ENCODE assay signal across 21 mouse cellular contexts in genomic region chr2:114879784-114880183, GRCm38 (mm10).
A peak's percentile ranks its signal among the peaks of the same experiment; 100 is the strongest.
DNase-seq lines count a peak whose midpoint lies in the region; ATAC-seq and TF ChIP-seq lines count a peak whose summit lies in the region.
"Had no signal": no experiment of that assay in that cellular context is flagged by ENCODE, and none has a peak within 500 bp of the region (broad histone marks: within the 10 kb centered on the region; RNA-seq: fewer than 3 reads in every experiment).

No protein-coding gene starts in this region.

- no peak for DNase-seq in forebrain, embryonic 10.5 days (ENCODE audit: extremely low spot score, low spot score)
- peak; percentile 42 for DNase-seq in hindbrain, postnatal 0 days (ENCODE audit: low spot score)
- peak; percentile 19 for DNase-seq in midbrain, embryonic 14.5 days
- DNase-seq in midbrain, embryonic 11.5 days (ENCODE audit: low spot score, missing footprints) = no peak
- peak; percentile 69 for DNase-seq in retina, embryonic 14.5 days (ENCODE audit: low spot score)
- DNase-seq: adrenal gland, postnatal 14 days; cerebellum, adult 18-20 months; cerebellum, adult 9-11 months; cerebellum, postnatal 36 days; gastrocnemius, postnatal 10 days; heart, adult 18-20 months; heart, postnatal 10 days; heart, postnatal 4 days had no signal

- H3K9me3 ChIP-seq in forebrain, embryonic 13.5 days (replicated peaks) = no peaks in the 10 kb centered on the region
- H3K9me3 ChIP-seq in forebrain, embryonic 10.5 days = no peaks in the 10 kb centered on the region
- no peaks in the 10 kb centered on the region for H3K9me3 ChIP-seq in hindbrain, postnatal 0 days (ENCODE audit: low read length)
- H3K9me3 ChIP-seq in hindbrain, embryonic 12.5 days (replicated peaks) = no peaks in the 10 kb centered on the region
- H3K9me3 ChIP-seq in midbrain, embryonic 14.5 days (ENCODE audit: control insufficient read depth, low read length) = no peaks in the 10 kb centered on the region
- no peaks in the 10 kb centered on the region for H3K9me3 ChIP-seq in midbrain, embryonic 11.5 days (ENCODE audit: control insufficient read depth, low read length)
- H3K9me3 ChIP-seq: embryonic facial prominence, embryonic 15.5 days; heart, embryonic 10.5 days had no signal

- H3K9ac ChIP-seq in forebrain, embryonic 13.5 days = no peak overlapping the region
- H3K9ac ChIP-seq in hindbrain, postnatal 0 days (replicated peaks; ENCODE audit: low read length) = no peak overlapping the region
- no peak overlapping the region for H3K9ac ChIP-seq in hindbrain, embryonic 12.5 days
- H3K9ac ChIP-seq in midbrain, embryonic 14.5 days (replicated peaks; ENCODE audit: low read length) = no peak overlapping the region
- H3K9ac ChIP-seq in midbrain, embryonic 11.5 days (ENCODE audit: low read length) = no peak overlapping the region
- H3K9ac ChIP-seq: embryonic facial prominence, embryonic 15.5 days; hindbrain, embryonic 14.5 days had no signal

- H3K27ac ChIP-seq in forebrain, embryonic 13.5 days = no peak overlapping the region
- no peak overlapping the region for H3K27ac ChIP-seq in forebrain, embryonic 10.5 days
- no peak overlapping the region for H3K27ac ChIP-seq in hindbrain, postnatal 0 days
- no peak overlapping the region for H3K27ac ChIP-seq in hindbrain, embryonic 12.5 days
- no peak overlapping the region for H3K27ac ChIP-seq in midbrain, embryonic 14.5 days (replicated peaks; ENCODE audit: low read depth, low read length)
- no peak overlapping the region for H3K27ac ChIP-seq in midbrain, embryonic 11.5 days (ENCODE audit: low read depth, low read length)
- H3K27ac ChIP-seq: embryonic facial prominence, embryonic 15.5 days; heart, embryonic 10.5 days; hindbrain, embryonic 14.5 days had no signal

- no peaks in the 10 kb centered on the region for H3K27me3 ChIP-seq in forebrain, embryonic 13.5 days
- H3K27me3 ChIP-seq in forebrain, embryonic 10.5 days (ENCODE audit: poor library complexity, severe bottlenecking) = no peaks in the 10 kb centered on the region
- no peaks in the 10 kb centered on the region for H3K27me3 ChIP-seq in hindbrain, postnatal 0 days (ENCODE audit: insufficient read depth, low read length)
- no peaks in the 10 kb centered on the region for H3K27me3 ChIP-seq in hindbrain, embryonic 12.5 days
- no peaks in the 10 kb centered on the region for H3K27me3 ChIP-seq in midbrain, embryonic 14.5 days (ENCODE audit: control insufficient read depth, insufficient read depth, low read length)
- H3K27me3 ChIP-seq in midbrain, embryonic 11.5 days (ENCODE audit: control insufficient read depth, insufficient read depth, low read length) = no peaks in the 10 kb centered on the region
- H3K27me3 ChIP-seq: embryonic facial prominence, embryonic 15.5 days had no signal

- TF ChIP-seq CTCF in hindbrain, postnatal 0 days (IDR thresholded peaks at IDR 0.05; ENCODE audit: low read depth) = no peak

- no peak overlapping the region for H3K4me3 ChIP-seq in forebrain, embryonic 13.5 days
- no peak overlapping the region for H3K4me3 ChIP-seq in forebrain, embryonic 10.5 days
- H3K4me3 ChIP-seq in hindbrain, postnatal 0 days (ENCODE audit: low read length) = no peak overlapping the region
- H3K4me3 ChIP-seq in hindbrain, embryonic 12.5 days = no peak overlapping the region
- no peak overlapping the region for H3K4me3 ChIP-seq in midbrain, embryonic 14.5 days (replicated peaks; ENCODE audit: low read depth, low read length)
- H3K4me3 ChIP-seq in midbrain, embryonic 11.5 days (ENCODE audit: low read depth, low read length) = no peak overlapping the region
- H3K4me3 ChIP-seq: embryonic facial prominence, embryonic 15.5 days; erythroblast, embryonic 14.5 days; heart, embryonic 10.5 days had no signal

- WGBS in forebrain, embryonic 13.5 days = 68% methylated on average over 2 of the region's 2 CpGs
- WGBS in forebrain, embryonic 10.5 days = 92% methylated on average over 2 of the region's 2 CpGs
- 55% methylated on average over 2 of the region's 2 CpGs for WGBS in hindbrain, postnatal 0 days
- 67% methylated on average over 2 of the region's 2 CpGs for WGBS in hindbrain, embryonic 12.5 days
- WGBS in midbrain, embryonic 14.5 days = 63% methylated on average over 2 of the region's 2 CpGs
- WGBS in midbrain, embryonic 11.5 days = 82% methylated on average over 2 of the region's 2 CpGs

- H3K4me2 ChIP-seq in forebrain, embryonic 13.5 days = no peak overlapping the region
- no peak overlapping the region for H3K4me2 ChIP-seq in hindbrain, postnatal 0 days (ENCODE audit: low read depth, low read length)
- H3K4me2 ChIP-seq in hindbrain, embryonic 12.5 days (replicated peaks) = no peak overlapping the region
- no peak overlapping the region for H3K4me2 ChIP-seq in midbrain, embryonic 14.5 days (ENCODE audit: low read length)
- H3K4me2 ChIP-seq in midbrain, embryonic 11.5 days = no peak overlapping the region
- H3K4me2 ChIP-seq: embryonic facial prominence, embryonic 15.5 days; hindbrain, embryonic 14.5 days had no signal

- H3K4me1 ChIP-seq in forebrain, embryonic 13.5 days = peaks cover 7% of the 10 kb centered on the region
- H3K4me1 ChIP-seq in forebrain, embryonic 10.5 days = no peaks in the 10 kb centered on the region
- no peaks in the 10 kb centered on the region for H3K4me1 ChIP-seq in hindbrain, postnatal 0 days (ENCODE audit: insufficient read depth, low read length)
- 0 out of 2 replicates have a peak, but pooled peaks cover 4% of the 10 kb centered on the region for H3K4me1 ChIP-seq in hindbrain, embryonic 12.5 days
- H3K4me1 ChIP-seq in midbrain, embryonic 14.5 days (ENCODE audit: control insufficient read depth, insufficient read depth, low read length) = no peaks in the 10 kb centered on the region
- no peaks in the 10 kb centered on the region for H3K4me1 ChIP-seq in midbrain, embryonic 11.5 days (ENCODE audit: control insufficient read depth, insufficient read depth, low read length)
- H3K4me1 ChIP-seq: embryonic facial prominence, embryonic 15.5 days; heart, embryonic 10.5 days had no signal

- peak; percentile 48; the same call in 1 of the 2 replicates for ATAC-seq in forebrain, embryonic 13.5 days
- 0 out of 2 replicates have a peak, but pooled peaks have one; percentile 67 for ATAC-seq in hindbrain, postnatal 0 days
- no peak for ATAC-seq in hindbrain, embryonic 12.5 days (ENCODE audit: low FRiP score)
- no peak for ATAC-seq in midbrain, embryonic 14.5 days (ENCODE audit: low FRiP score, low TSS enrichment)
- no peak for ATAC-seq in midbrain, embryonic 11.5 days (ENCODE audit: low FRiP score)
- ATAC-seq in megakaryocyte, adult 5-6 weeks (ENCODE audit: poor library complexity, severe bottlenecking) = no peak
- ATAC-seq: inflammation-experienced regulatory T-cells, adult 6 months had no signal

- no peaks in the 10 kb centered on the region for H3K36me3 ChIP-seq in forebrain, embryonic 13.5 days (ENCODE audit: poor library complexity, severe bottlenecking)
- H3K36me3 ChIP-seq in forebrain, embryonic 10.5 days (replicated peaks) = no peaks in the 10 kb centered on the region
- no peaks in the 10 kb centered on the region for H3K36me3 ChIP-seq in hindbrain, postnatal 0 days (ENCODE audit: insufficient read depth, low read length)
- H3K36me3 ChIP-seq in hindbrain, embryonic 12.5 days = no peaks in the 10 kb centered on the region
- no peaks in the 10 kb centered on the region for H3K36me3 ChIP-seq in midbrain, embryonic 14.5 days (ENCODE audit: control insufficient read depth, insufficient read depth, low read length)
- no peaks in the 10 kb centered on the region for H3K36me3 ChIP-seq in midbrain, embryonic 11.5 days (ENCODE audit: control insufficient read depth, insufficient read depth, low read length)
- H3K36me3 ChIP-seq: embryonic facial prominence, embryonic 15.5 days; heart, embryonic 10.5 days had no signal

Comparison
In these comparisons a context has a peak if more than half of its experiments do, and no peak if none do; other contexts are left out.
1. ATAC-seq: peak in forebrain, embryonic 13.5 days (single experiment) and hindbrain, postnatal 0 days (single experiment); none in hindbrain, embryonic 12.5 days (single experiment), midbrain, embryonic 14.5 days (single experiment), midbrain, embryonic 11.5 days (single experiment) and megakaryocyte, adult 5-6 weeks (single experiment).
2. DNase-seq: peak in hindbrain, postnatal 0 days (single experiment), midbrain, embryonic 14.5 days (single experiment) and retina, embryonic 14.5 days (single experiment); none in forebrain, embryonic 10.5 days (single experiment) and midbrain, embryonic 11.5 days (single experiment).